Mouse (Mus musculus): Measurements from ENCODE around the gene Kcnj2. TPM values are rescaled to one million over a fixed set of nuclear protein-coding genes. Genes with fewer than 3 reads are reported as not detected.

Gene Kcnj2
- polyA plus RNA-seq (2015; fragmentation: Nextera tagmentation; extraction: Ambion mirVana) = 0.29 and 0.37 TPM in 2 replicates

DNA sequence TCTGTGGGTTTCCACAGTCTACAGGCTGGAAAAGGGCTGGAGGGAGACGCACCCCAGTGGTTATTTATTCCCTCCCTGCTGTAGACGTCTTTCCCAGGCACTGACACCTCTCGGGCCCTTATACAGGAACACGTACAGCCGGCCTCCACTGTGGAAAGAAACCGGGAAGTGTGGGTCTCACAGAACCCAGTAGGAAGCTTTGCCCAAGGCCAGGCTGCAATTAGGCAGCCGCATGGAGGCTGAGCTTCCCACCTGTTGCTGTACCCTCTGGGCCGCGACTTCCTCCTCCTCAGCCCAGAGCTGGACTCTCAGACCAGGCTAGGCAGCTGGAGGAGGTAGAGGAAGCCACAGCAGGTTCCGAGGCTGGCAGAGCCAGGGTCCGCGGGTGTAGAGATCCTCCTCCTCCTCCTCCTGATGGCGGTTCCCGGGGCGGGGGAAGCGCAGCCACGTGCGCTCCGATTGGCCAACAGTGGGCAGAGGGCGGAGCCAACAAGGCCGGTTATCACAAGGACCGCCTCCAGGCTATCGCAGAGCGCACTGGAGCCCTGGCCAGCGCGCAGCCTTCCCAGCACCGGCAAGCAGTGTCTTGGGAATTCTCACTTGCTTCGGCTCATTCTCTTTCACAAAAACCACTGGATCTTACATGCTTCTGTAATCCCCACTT, at the start of gene Kcnj2:
Gene Kcnj2 (plus strand): TSS at position 530 of the 664 bp plus-strand sequence.

Other genes starting within 250 kb of the Kcnj2 start
- not detected in 2 replicates for gene Kcnj16, start 98.1 kb upstream of the Kcnj2 start, polyA plus RNA-seq (2015; fragmentation: Nextera tagmentation; extraction: Ambion mirVana)